Mouse (Mus musculus): Measurements from ENCODE around the gene Cdh4.

DNA sequence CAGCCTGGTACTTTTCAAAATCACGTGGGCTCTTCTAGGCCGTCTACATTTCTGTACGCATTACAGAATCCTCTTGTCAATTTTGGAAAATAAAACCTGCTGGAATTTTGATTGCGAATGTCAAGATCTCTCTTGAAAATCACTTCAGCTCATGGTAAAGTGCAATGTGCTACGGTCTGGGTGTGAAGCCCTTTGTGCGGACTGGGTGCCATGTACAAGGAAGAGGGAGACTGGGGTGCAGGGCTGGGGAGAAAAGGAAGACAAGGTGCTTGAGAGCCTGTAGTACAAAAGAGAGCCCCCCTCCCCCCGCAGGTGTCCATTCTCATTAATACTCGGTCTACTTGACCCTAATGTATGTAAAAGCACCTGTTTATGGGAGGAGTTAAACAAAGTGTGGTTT lies 125.7 kb downstream of the Cdh4 start:
- TF ChIP-seq CTCF (IDR thresholded peaks at IDR 0.05; ENCODE audit: low read depth) (no peak), EP300 (IDR thresholded peaks at IDR 0.05; ENCODE audit: low read depth) (no peak)

All from heart, postnatal 0 days (tissue).